Comparison of ENCODE assay signal across 12 mouse cellular contexts in genomic region chr10:20160914-20161313, GRCm38 (mm10). TPM values are rescaled to one million over a fixed set of nuclear protein-coding genes. Genes with fewer than 3 reads are reported as not detected.
A peak's percentile ranks its signal among the peaks of the same experiment; 100 is the strongest.
DNase-seq lines count a peak whose midpoint lies in the region; ATAC-seq and TF ChIP-seq lines count a peak whose summit lies in the region.
"Had no signal": no experiment of that assay in that cellular context is flagged by ENCODE, and none has a peak within 500 bp of the region (broad histone marks: within the 10 kb centered on the region; RNA-seq: fewer than 3 reads in every experiment).

No protein-coding gene starts in this region.

- peak; percentile 21 for DNase-seq in lung, embryonic 14.5 days
- no peak for DNase-seq in lung, postnatal 10 days
- DNase-seq in adrenal gland, postnatal 10 days, result peak; percentile 44
- DNase-seq in testis, postnatal 14 days (ENCODE audit: low spot score), result no peak
- no peak for DNase-seq in frontal cortex, adult 2 months (ENCODE audit: extremely low spot score in 1 of 2, low spot score in 1 of 2)
- DNase-seq: cerebellum, adult 9-11 months had no signal

- no peak for ATAC-seq in lung, embryonic 14.5 days (ENCODE audit: insufficient read depth)
- peak; percentile 62; the same call in 1 of the 2 replicates for ATAC-seq in kidney, embryonic 14.5 days (ENCODE audit: low FRiP score, low TSS enrichment)
- ATAC-seq: forebrain, embryonic 16.5 days had no signal

- no peaks in the 10 kb centered on the region for H3K9me3 ChIP-seq in lung, embryonic 14.5 days (ENCODE audit: low read depth, low read length)
- H3K9me3 ChIP-seq in kidney, embryonic 14.5 days (ENCODE audit: control insufficient read depth, low read length), result no peaks in the 10 kb centered on the region
- H3K9me3 ChIP-seq: embryonic facial prominence, embryonic 15.5 days; hindbrain, embryonic 10.5 days had no signal

- TF ChIP-seq CTCF in lung, embryonic 14.5 days (IDR thresholded peaks at IDR 0.05; ENCODE audit: low read depth), result no peak
- no peak for TF ChIP-seq CTCF in small intestine, adult 2 months (IDR thresholded peaks at IDR 0.05; ENCODE audit: extremely low read depth, insufficient read length, insufficient replicate concordance, low read depth, low read length)

- H3K4me1 ChIP-seq in lung, embryonic 14.5 days (ENCODE audit: insufficient read depth), result no peaks in the 10 kb centered on the region
- 0 out of 2 replicates have a peak, but pooled peaks cover 3% of the 10 kb centered on the region for H3K4me1 ChIP-seq in kidney, embryonic 14.5 days (ENCODE audit: control insufficient read depth, insufficient read depth, low read length)
- H3K4me1 ChIP-seq in small intestine, adult 2 months (ENCODE audit: control insufficient read depth, insufficient read depth, insufficient read length, low read length), result peaks cover 24% of the 10 kb centered on the region; the same call in 1 of the 2 replicates
- H3K4me1 ChIP-seq: embryonic facial prominence, embryonic 15.5 days; hindbrain, embryonic 10.5 days; limb, embryonic 13.5 days had no signal

- H3K27ac ChIP-seq in lung, embryonic 14.5 days (ENCODE audit: low read depth), result no peak overlapping the region
- H3K27ac ChIP-seq in kidney, embryonic 14.5 days (ENCODE audit: low read depth, low read length), result no peak overlapping the region
- H3K27ac ChIP-seq in small intestine, adult 2 months (ENCODE audit: insufficient read depth, low read depth, low read length), result peak overlapping the region; percentile 50
- H3K27ac ChIP-seq: embryonic facial prominence, embryonic 15.5 days; hindbrain, embryonic 10.5 days; limb, embryonic 13.5 days had no signal

- WGBS in lung, embryonic 14.5 days, result 49% methylated on average over 8 of the region's 8 CpGs
- 45% methylated on average over 8 of the region's 8 CpGs for WGBS in kidney, embryonic 14.5 days
- WGBS in small intestine, adult 2 months, result 31% methylated on average over 8 of the region's 8 CpGs

- H3K36me3 ChIP-seq in lung, embryonic 14.5 days (ENCODE audit: insufficient read depth), result no peaks in the 10 kb centered on the region
- H3K36me3 ChIP-seq in kidney, embryonic 14.5 days (ENCODE audit: control insufficient read depth, insufficient read depth, low read length), result no peaks in the 10 kb centered on the region
- H3K36me3 ChIP-seq in small intestine, adult 2 months (ENCODE audit: control insufficient read depth, insufficient read depth, low read length), result no peaks in the 10 kb centered on the region
- H3K36me3 ChIP-seq: embryonic facial prominence, embryonic 15.5 days; hindbrain, embryonic 10.5 days; limb, embryonic 13.5 days had no signal

- H3K27me3 ChIP-seq in lung, embryonic 14.5 days (ENCODE audit: insufficient read depth, low read length), result no peaks in the 10 kb centered on the region
- H3K27me3 ChIP-seq in kidney, embryonic 14.5 days (ENCODE audit: control insufficient read depth, insufficient read depth, low read length), result no peaks in the 10 kb centered on the region
- H3K27me3 ChIP-seq in small intestine, adult 2 months (ENCODE audit: control insufficient read depth, insufficient read depth, low read length), result no peaks in the 10 kb centered on the region
- H3K27me3 ChIP-seq: embryonic facial prominence, embryonic 15.5 days; limb, embryonic 13.5 days had no signal

- H3K4me3 ChIP-seq in lung, embryonic 14.5 days (ENCODE audit: low read depth, low read length), result no peak overlapping the region
- no peak overlapping the region for H3K4me3 ChIP-seq in kidney, embryonic 14.5 days (ENCODE audit: low read length)
- no peak overlapping the region for H3K4me3 ChIP-seq in small intestine, adult 2 months (ENCODE audit: low read depth, low read length)
- H3K4me3 ChIP-seq: embryonic facial prominence, embryonic 15.5 days; hindbrain, embryonic 10.5 days; limb, embryonic 13.5 days had no signal

- H3K4me2 ChIP-seq in lung, embryonic 14.5 days, result no peak overlapping the region
- H3K4me2 ChIP-seq in kidney, embryonic 14.5 days (replicated peaks; ENCODE audit: low read depth, low read length), result no peak overlapping the region
- H3K4me2 ChIP-seq: embryonic facial prominence, embryonic 15.5 days; limb, embryonic 13.5 days had no signal

- TF ChIP-seq POLR2A in small intestine, adult 2 months (IDR thresholded peaks at IDR 0.05; ENCODE audit: low read depth, low read length), result no peak

- H3K9ac ChIP-seq in lung, embryonic 14.5 days, result no peak overlapping the region
- no peak overlapping the region for H3K9ac ChIP-seq in kidney, embryonic 14.5 days (ENCODE audit: low read depth, low read length)
- H3K9ac ChIP-seq: embryonic facial prominence, embryonic 15.5 days; limb, embryonic 13.5 days had no signal

RNA-seq across cellular contexts. Expression of gene Map7, which starts 12.6 kb away (rescaled TPM):
- polyA plus RNA-seq in lung, embryonic 14.5 days (2014; fragmentation: Nextera tagmentation; extraction: Ambion mirVana), result 9.3 and 9.5 TPM in 2 replicates
- 10 to 100 TPM; 15.9 to 18.7 TPM for total RNA-seq in adrenal gland, postnatal 10 days (2021)
- polyA plus RNA-seq in kidney, embryonic 14.5 days (2014; fragmentation: Nextera tagmentation; extraction: Ambion mirVana), result 12.6 and 19.6 TPM in 2 replicates
- polyA plus RNA-seq in small intestine, adult 2 months (2012; rRNA removed), result 25.4 and 40.8 TPM in 2 replicates
- polyA plus RNA-seq in frontal cortex, adult 2 months (2012; rRNA removed), result 70.1 and 73.5 TPM in 2 replicates

Comparison
In these comparisons a context has a peak if more than half of its experiments do, and no peak if none do; other contexts are left out.
1. DNase-seq: peak in lung, embryonic 14.5 days (single experiment) and adrenal gland, postnatal 10 days (single experiment); none in lung, postnatal 10 days (single experiment), testis, postnatal 14 days (single experiment) and frontal cortex, adult 2 months (0 of 2).